Mouse (Mus musculus) thymus, postnatal 4 days (tissue): ENCODE results near the gene Lgi1.
A peak's percentile ranks its signal among the peaks of the same experiment; 100 is the strongest.

ENCODE experiments used
- DNase-seq: peaks from one replicate; pipeline ENCODE4 v3.0.0; 2021

Gene Lgi1

DNA sequence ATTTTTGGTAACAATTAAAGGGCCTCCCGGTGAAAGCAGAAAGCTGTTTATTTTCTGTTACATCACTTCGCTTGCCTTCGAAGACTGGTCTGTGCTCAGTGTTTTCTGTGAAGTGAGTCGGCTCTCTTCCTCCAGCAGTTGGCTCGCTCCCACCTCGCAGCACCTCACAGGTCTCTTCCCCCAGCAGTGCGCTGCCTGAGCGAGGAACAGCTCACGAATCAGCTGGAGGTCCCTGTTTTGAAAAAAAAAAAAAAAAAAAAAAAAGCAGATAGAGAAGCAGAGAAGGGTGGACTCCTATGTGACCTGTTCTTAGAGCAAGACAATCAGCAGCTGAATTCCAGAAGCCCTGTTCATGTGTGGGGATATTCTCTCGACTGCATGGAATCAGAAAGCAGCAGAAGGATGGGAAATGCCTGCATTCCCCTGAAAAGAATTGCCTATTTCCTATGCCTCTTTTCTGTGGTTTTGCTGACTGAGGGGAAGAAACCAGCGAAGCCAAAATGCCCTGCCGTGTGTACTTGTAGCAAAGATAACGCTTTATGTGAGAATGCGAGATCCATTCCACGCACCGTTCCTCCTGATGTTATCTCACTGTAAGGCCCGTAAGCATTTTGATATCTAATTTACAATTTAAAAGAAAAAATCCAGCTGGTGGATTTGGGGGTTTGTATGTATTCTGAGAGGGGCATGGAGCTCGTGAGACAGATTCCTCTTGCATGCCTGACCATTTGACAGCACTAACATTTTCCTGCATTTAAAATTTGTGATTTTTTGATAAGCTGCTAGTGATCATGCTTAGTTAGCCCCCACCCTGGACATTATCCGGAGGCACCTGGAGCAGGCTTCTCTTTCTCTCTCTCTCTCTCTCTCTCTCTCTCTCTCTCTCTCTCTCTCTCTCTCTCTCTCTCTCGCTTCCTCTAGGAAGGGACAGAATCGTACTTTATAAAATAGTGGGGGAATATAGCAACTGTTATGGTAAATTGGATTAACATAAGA lies at the start of gene Lgi1:
TSS of gene Lgi1 (plus strand) at position 32 of the 996 bp plus-strand sequence.
- DNase-seq, result no peak

DNA sequence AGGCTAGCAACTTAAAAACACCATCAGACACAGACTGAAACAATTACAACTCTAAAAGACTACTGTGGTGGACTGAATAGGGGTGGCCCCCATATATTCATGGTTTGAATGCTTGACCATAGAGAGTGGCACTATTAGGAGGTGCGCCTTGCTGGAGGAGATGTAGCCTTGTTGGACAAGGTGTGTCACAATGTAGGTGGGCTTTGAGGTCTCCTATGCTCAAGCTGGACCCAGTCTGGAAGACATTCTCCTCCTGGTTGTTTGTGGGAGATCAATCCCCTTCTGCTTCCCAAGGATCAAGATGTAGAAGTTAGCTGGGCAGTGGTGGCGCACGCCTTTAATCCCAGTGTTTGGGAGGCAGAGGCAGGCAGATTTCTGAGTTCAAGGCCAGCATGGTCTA lies 46.6 kb upstream of the Lgi1 start:
- no peak for DNase-seq

DNA sequence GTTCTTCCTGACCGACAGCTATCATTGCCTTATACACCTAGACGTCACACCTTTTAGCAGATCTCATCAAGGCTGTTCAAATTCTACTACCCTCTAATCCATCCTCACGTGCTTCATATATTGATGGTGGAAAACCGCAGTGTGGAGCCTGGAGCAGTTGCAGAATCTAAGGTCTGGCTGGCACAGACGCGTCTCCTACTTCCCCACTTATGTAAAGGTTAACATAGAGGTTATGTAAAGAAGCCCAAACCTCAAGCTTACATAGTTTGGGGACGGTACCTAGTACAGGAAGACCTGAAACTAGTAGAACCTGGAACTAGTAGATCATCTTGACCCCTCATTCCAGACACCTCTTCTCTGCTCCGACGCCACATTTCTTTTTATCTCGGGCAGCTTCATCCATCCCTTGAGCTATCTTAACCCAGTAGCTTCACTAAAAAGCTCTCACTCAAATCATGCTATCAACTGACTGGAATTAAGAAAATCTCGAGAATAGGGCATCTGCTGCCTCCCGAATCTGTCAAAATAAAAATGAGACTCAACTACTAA lies 40.9 kb upstream of the Lgi1 start:
- no peak for DNase-seq

DNA sequence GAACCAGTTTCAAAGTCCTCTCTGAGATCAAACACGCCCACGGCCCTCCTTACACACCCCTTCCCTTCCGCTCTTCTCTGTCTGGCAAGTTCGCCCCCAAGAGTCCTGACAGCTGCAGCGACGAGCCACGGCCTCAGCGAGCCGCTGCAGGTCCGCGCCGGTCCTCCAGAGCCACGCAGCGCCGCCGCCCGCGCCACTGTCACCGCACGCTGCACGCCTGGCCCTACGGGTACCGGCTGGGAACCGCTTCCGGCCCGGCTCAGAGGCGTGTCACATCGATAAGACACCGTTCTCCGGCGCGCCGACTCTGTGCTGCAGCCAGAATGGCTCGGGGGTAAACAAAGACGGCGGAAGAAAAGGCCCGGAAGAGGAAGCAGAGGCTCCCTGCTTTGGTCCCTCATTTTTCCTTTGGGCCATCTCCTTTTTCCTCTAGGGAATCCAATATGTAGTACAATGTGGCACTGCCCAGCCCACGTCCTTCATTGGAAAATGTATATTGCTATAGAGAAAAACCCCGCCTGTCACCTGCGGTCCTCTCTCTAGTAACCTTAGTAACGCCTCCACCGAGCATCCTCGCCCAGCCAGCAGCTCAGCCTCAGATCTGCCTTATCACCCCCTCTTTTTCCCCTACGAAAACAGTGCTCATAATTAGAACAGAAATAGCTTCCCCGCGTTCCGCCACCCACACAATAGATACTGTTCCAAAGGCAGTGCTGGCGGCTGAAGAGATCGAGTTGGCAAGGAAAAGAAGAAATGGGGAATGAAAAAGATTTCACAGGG lies 40.2 kb upstream of the Lgi1 start, which contains the start of gene Fra10ac1:
TSS of gene Fra10ac1 (minus strand) at position 252 of the 780 bp plus-strand sequence.
- DNase-seq, result peak; percentile 91

DNA sequence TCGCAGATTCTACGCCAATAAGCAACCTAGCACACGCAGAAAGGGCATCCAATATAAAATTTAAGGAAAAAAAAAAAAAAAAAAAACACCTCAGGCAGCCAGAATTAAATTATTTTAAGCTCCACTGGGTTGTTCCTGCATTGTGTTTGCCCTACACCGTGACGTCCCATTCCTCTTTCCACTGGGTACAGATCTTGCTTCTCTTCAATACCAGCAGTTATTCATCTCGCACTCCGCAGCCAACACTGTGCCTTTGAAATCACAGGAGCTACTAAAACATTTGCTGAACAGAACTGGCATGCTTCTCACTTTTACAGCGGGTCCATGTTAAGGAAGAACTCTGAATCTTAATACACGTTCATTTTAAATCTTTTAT lies 39.7 kb upstream of the Lgi1 start:
- no peak for DNase-seq

DNA sequence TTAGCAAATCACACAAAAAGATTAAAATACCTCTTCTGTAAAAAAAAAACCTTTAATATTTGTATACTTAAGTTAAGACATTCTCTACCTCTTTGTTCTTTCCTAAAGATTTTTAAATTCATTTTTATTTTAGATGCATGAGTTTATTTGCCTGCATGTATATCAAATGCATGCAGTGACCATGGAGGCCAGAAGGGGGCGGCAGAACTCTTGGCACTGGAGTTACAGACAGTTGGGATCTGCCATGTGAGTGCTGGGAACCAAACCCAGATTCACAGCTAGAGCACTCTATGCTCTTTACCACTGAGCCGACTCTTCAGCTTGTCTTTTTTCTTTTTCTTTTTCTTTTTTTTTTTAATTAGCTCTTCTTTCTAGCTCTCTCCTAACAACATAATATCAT lies 35.6 kb upstream of the Lgi1 start:
- DNase-seq, result peak; percentile 56

DNA sequence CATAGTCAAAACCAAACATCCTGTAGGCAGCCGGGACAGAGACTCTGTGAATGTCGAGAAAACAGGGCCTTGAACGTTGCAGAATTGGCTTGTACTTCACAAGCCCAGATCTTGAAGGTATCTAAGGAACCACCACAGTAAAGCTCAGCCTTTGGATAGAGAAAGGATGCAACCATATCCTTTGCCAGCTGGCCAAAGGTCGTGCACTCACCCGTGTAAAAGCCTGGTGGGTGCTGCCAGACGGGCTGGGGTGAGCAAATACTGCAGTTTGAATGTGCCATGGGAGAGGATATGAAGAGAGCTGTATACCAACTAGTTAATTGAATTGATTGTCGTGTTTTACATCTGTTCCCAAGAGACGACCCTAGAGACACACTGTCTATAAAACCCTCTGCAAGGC lies 32.2 kb upstream of the Lgi1 start:
- no peak for DNase-seq

DNA sequence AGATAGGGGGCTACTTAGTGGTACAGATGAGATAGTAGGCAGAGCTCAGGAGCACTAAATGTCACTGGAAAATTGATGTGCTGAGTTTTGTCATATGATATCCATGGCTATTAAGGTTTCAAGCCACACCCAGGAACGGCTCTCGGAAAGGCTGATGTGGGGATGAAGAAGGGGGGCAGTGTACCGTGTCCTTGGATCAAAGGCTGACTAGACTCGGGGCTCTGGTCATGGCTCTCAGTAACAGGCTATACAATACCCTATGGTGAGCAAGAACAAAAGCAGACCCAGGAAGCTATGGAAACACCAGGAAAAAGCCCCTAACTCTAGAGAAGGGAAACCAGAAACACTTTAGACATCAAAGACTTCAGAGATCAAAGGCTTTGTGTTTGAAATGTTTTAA lies 31.8 kb upstream of the Lgi1 start:
- no peak for DNase-seq

DNA sequence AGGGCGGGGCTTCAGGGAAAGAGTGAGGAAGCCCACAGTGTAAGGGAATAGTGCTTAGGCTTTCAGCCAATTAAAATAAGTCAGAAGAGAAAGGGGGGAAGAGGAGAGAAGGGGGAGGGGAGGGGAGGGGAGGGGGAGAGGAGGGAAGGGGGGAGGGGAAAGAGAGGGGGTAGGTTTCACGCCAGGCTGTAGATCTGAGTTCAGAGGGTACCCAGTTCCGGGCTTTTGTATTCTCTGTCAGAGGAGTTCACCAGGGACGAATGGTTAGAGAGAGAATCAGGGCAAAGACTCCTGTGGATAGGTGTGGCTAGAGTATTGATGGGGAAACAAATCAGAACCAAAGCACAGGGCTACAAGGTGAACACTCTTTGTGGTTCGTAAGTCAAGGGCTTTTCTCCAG lies 27.8 kb upstream of the Lgi1 start:
- DNase-seq, result no peak

DNA sequence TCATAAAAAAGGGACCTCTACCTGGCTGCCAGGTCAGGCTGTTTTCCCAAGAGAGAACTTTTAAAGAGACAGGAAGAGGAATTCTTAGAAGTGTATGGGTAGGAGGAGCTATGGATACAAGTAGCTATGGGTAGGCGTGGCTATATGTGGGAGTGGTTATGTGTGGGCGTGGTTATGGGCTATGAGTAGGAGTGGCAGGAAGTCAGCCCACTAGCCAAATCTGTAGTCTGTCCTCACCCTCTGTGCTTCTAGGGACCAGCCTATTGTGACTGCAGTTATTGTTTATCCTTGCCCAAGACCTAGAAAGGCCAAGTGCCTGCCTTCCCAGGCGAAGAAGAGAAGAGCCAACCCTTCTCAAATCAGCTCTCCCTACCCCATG lies 26.5 kb upstream of the Lgi1 start:
- DNase-seq, result peak; percentile 32

DNA sequence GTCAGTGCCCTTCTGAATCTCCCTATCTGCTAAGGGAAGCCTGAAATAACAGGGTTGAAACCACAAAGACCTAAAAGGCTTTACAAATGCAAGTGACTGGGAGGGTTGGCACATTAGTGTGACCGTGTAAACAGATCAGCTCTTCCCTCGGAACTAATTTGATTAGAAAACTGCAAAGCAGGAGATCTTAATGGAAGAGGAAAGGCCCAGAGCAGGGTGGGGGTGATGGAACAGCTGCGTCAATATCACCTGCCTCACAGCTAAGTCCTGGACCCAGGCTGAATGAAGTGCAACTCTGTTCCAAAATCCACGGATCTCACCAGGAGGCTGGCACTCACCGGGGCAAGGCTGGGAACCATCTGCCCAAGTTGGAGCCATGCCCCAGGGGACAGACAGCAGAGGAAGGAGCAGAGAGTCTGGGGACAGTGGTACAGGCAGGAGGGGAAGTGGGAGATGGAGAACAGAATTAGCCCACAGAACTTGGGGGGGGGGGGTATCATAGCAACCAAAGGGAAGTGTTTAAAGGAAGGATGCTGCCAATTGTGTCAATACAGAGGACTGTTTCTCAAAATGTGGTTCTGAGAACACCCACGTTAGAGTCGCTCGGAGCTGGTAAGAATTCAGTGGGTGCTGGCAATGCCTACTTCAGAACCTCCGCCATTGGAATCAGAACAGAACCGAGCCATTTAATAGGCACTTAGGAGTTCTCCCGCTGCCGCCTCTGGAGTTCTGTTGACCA lies 26.0 kb upstream of the Lgi1 start:
- DNase-seq, result no peak

DNA sequence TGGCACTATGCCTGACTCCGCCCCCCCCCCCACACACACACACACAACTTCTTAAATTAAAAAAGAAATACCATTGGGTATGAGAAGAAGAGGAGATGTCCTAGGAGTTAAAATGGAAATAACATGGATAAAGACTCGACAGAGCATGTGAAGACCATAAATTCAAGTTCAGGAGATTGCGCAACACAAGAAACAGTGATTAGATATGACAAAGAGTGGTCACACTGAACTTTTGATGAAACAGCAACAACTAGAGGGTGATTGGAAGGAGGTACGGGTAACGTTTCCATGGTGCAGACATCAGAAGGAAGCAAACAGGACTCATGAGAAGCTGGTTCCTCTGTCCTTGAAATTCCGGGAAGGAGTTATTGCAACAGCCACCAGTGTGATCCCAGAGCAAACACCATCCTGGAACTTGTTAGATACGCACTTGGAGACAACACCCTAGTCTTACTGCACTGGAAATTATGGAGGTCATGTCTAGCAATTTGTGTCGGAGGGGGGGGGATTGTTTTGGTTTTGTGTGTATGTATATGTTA lies 22.0 kb upstream of the Lgi1 start:
- DNase-seq, result no peak

DNA sequence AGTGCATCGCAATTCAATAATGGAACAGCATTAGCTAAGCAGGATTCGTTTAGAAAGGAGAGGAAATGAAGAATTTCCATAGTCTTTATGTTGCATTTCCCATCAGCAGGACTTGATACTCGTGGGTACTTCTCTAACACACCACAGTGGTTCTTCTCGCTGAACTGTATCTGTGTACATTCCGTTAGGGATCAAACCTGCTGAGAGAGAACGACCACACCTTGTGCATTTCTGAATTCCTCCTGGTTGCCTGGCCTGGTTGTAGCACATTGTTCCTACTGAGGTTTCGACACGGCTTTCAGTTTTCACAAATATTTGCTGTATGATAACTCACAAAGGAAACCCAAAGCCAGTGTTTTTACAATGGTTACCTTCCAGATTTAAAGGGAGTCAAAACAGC lies 19.6 kb upstream of the Lgi1 start:
- DNase-seq, result no peak

DNA sequence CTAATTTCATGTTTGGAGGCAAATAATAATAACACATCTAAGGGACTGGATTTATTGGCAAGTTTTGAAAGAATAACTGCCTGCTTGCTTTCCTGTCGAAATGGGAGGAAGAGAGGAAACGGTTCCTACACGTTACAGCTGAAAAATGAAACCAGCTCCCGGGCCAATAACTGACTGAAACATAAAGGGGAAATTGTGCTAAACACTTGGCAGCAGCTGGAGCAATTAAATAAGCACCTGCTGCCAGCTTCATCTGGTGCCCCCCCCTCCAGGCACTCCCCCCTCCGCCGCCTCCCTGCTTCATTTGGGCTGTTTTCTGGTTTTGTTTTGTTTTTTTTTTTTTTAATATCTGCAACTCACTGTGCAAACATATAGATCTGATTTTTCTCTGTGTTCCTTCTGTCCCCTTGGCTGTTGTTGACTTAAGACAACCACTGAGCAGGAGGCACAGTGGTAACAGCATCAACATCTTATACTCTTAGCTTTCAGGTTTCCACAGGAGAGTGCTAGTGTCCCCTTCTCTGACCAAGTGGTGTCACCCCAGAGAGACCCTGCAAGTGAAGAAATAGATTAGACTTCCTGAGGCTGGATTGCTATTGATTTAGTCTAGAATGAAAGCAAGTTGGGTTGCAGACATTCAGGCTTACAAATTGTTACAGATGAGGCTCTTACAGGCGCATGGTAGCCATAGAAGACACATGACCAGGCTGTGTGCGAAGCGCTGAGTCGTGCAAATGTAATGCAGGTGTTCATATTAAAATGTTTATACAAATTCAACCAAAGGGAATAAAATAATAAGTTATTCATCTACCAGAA lies 18.8 kb upstream of the Lgi1 start:
- DNase-seq, result peak; percentile 17

DNA sequence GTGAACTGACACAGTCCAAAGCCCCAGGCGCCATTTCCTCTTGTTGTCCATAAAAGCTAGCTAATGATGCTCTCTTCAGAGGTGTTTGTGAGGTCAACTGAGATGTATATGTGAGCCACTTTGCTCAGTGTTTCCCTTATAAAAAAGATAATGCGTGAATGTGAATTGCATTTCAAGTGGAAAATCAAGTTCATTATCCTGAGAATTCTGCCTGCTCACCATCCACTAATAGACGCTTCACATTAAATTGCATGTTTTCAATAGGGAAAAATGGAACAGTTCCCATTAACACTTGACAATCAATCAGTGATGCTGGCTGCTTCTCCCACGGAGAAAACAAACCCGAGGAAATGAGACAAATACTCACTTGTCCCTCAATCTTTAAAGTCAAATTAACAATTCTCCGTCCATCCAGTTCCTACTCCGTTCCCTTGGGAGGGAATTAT lies 18.1 kb upstream of the Lgi1 start:
- no peak for DNase-seq

DNA sequence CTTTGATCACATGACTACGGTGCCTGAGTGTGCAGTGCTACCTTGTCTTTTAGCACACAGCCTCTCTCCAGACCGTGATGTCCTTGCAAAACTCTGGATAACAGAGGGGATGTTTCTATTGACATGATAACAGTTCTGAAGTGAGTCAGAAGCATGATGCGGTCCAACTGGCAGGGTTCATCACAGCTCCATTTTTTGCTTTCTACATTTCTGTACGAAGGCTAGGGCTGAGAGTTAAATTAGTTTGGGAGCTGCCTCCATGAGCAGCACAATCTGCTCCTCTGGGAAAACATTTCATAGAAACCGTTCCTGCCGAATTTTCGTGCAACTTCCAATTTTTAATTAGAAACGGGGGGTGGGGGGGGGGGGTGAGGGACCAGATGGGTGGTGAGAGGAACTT lies 14.7 kb upstream of the Lgi1 start:
- no peak for DNase-seq

DNA sequence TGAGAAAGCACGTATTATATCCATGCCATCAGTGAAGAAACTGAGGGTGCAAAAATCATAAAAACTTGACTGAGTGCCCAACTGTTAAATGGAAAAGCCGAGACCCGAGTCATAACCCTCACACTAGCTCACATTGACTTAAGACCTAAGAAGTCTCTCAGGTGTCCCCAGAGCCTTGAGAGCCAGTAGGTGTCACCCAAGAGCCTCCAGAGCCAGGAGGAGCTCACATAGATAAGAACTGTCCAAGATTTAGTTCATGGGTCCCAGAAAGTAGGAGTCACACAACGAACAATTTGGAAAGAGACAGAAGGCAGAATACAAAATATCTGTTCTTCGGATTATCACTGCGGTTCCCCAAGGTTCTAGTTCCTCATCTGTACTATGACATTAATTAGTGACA lies 10.5 kb upstream of the Lgi1 start:
- peak; percentile 59 for DNase-seq

DNA sequence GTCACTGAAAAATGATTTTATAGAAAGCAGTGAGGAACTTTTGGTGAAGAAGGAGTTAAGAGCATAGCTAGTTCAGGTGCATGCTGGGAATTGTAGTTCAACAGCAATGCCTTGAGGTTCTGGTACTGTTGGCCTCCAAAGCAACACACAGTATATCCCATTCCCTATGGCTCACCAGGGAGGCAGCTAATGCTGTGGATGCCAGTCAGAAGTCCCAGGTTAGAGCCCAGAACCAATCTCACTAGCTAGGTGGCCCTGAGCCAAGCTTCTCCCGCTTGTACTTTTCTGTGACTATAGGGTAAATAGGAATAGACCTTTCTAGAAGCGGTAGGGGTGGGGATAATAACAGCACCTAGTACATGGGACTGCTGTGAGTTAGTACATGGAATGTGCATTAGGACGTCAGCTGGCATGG lies 5.7 kb upstream of the Lgi1 start:
- DNase-seq, result no peak

DNA sequence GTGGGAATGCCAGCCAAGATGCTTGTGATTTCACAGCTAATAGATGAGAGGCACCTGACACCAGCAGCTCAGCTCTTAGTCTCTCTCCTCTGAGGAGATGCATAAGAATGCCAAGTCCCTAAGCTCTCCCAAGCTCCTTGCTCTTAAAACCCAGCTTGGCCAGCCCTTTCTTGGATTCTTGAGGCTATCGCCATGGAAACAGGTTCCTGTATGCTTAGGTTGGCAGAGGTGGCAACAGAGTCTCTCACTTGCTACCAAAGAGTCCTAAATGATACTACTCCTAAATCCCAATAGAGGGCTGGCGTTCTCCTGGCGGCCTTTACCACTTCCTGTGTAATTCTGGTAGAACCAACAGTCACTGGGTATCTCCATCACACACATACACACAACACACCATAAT lies 4.9 kb upstream of the Lgi1 start:
- DNase-seq, result no peak

DNA sequence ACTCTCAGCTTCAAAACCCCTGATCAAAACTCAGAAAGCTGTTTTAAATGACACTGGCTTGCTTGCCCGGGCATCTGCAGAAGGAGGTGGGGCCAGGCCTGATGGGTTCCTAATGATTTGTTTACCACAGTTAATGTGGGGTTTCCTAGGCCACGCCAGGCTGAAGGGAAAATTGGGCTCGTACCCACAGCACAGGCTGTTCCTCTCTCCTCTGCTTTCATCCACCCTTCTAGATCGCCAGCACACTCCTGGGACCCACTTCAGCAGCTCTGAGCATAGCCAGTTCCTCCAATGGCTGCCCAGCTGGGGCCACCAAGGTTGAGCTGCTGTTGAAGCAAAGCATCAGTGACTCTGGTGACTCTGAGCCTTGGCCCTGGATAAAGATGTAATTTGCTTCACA lies 4.0 kb upstream of the Lgi1 start:
- no peak for DNase-seq

DNA sequence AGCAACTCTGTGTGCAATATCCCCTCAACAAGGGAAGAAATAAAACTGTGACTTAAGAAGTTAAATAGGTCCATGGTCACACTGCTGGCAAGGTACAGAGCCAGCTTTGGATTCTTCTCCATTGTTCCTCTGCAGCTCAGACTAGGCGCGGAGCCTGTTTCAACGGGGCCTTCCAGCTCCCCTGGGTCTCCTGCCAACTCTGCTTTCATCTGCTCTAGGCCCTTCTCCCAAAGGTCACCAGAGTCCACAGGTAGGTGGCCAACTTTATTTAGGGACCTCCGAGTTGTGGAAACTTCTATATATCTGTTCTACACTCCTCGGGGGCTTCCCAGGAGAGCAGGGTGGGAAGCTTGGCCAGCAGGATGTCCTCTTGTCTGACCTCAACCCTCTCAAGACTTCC lies 3.0 kb upstream of the Lgi1 start:
- DNase-seq, result no peak
